Mouse (Mus musculus): ENCODE results near the gene Adam33.

- TF ChIP-seq CTCF (IDR thresholded peaks at IDR 0.05; ENCODE audit: low read depth, low read length) (peak; percentile 92), POLR2A (IDR thresholded peaks at IDR 0.05; ENCODE audit: extremely low read depth, insufficient read depth, low read length) (no peak)
Observed at GRCm38 (mm10) chr2:131094823-131095222, 31.2 kb upstream of the Adam33 start.
